Mouse (Mus musculus) lung, postnatal 14 days (tissue): ENCODE results near the gene Adamts16.
"Not testable (repeated sequence)": the region's sequence is repeated elsewhere in the genome, so short reads cannot be mapped to it uniquely, and the experiment has no call there.

Experiments used
- DNase-seq: peaks from one replicate; pipeline ENCODE4 v3.0.0; 2021

The Adamts16 gene

DNA sequence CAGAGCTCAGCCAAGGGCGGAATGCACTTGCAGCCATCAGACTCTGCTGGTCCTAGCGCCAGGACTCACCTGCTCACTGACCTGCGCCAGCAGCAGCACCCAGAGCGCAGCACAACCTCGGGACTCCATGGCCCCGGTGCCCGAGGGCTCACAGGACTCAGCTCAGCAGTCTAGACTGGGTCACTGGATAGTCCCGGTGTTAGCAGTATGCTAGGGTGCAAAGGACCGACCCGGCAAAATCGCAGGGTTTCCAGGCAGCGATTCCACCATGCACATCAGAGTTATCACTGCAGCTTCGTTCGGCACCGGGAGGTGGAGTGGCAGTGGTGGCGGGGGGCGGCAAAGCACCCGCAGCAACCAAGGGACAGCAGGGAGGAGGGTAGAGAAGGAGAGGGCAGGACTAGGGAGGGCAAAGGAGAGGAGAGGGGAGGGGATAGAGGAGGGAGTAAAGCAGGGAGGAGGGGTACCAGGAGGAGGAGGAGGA is at the start of gene Adamts16:
Adamts16 (minus strand) TSS at position 391 of the 484 bp plus-strand sequence.
- no peak for DNase-seq

DNA sequence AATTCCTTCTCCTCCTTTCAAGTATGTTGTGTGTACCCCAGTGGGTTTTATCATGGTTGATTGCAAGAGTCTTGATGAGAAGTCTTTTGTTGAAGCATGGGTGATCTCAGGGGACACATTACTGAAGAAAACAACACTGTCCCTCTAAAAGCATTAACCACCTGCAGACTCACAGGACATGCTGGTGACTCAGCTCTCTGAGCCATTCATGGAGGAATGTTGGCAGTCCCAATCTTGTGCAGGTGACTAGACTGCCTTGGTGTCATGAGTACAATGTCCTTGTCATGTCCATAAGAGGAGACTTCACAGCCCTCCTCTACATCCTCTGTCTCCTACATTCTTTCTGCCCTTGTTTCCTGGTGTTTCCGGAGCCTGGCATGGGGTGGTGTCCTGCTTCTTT is 45.5 kb upstream of the Adamts16 start:
- DNase-seq, result no peak

DNA sequence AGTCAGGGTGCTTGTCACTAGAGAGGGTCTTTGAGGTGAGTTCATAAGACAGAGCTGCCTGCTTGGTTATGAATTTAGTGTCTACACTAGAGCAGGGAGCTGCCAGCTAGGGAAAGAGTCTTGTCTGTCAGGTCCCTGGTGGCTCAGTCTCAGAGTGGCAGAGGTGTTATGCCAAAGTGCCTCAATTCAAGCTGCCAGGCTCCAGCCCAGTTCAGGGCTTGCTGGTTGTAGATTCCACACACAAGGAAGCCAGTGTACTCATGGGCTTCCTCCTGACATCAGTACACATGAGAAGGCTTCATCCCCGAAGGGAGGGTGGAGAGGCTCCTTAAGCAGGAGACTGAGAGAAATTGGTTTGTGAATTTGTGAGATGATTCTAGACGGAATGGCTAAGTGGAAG is 43.4 kb upstream of the Adamts16 start:
- no peak for DNase-seq

DNA sequence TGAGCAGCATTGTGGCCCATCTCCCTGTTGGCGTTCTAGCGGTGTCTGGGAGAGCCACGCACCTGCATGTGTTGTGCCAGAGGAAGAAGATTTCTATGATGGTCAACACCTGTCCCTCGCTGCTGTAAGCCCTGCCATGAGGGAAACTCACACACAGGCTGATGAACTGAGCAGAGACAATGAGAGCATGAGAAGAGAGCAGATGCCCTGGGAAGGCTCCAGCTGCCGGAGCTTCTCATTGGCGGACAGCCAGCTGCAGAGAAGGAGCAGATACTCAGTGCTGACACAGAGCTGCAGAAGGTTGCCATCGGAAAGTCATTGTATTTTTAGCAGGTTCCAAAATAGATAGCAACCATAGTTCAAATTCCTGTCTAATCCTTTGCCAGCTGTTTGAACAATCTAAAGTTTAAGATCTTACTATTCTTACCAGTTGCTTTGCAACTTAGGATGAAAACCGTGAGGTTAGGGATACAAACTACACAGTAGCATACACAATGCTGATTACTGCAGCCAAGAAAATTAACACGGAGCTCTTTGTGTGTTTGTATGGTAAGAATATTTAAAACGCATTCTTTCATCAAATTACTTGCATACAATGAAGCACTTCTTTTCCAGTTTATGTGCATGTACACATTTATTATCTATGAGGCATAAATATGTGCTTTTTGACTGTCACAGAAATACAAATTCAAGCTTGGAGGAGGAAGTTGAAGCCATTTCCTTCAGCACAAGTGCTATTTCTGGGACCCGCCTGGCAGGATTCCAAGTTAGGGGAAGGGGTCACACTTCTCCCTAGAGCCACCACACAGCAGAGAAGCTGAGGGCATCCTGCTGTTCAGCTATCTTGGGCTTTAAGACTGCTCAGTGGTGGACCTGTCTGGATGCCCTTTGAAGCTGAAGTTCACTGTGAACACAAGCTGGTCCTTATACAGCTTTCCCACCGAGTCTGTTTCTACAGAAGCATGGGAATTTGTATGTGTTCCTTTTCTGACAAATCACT is 42.6 kb upstream of the Adamts16 start:
- DNase-seq, result peak; percentile 30

DNA sequence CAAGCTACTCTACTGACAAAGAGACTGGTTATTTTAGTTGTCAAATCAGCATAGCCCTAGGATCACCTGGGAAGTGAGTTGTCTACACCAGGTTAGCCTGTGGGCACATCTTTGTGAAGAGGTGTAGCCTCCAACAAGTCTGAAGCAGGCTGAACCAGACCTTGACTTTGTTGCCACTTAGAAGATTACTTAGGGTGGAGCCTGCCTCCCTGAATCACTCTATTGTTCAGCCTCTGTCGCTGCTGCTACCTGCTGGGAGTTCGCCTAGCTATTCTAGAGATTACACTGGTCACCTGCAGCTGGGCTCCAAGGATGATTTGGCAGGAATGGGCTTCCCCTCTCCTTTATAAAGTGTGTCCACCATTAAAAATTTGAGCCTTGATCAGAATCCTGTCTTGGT is 38.4 kb upstream of the Adamts16 start:
- DNase-seq, result not testable (repeated sequence)

DNA sequence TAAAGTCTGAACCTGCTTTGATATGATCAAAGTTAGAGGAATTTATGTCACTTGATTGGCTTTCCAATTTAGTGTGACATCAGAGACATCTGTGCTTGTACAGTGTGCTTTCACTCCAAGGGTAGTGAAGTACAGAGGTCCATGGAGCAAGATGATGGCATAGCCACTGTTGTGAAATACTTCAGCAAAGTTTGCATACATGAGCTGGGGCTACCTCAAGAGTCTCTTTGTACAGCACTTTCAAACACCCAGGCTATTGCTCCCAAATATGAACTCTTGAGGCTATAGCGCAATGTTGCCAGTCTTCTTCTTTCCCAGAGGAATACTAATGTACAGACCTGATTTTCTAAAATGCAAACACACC is 35.9 kb upstream of the Adamts16 start:
- DNase-seq, result no peak

DNA sequence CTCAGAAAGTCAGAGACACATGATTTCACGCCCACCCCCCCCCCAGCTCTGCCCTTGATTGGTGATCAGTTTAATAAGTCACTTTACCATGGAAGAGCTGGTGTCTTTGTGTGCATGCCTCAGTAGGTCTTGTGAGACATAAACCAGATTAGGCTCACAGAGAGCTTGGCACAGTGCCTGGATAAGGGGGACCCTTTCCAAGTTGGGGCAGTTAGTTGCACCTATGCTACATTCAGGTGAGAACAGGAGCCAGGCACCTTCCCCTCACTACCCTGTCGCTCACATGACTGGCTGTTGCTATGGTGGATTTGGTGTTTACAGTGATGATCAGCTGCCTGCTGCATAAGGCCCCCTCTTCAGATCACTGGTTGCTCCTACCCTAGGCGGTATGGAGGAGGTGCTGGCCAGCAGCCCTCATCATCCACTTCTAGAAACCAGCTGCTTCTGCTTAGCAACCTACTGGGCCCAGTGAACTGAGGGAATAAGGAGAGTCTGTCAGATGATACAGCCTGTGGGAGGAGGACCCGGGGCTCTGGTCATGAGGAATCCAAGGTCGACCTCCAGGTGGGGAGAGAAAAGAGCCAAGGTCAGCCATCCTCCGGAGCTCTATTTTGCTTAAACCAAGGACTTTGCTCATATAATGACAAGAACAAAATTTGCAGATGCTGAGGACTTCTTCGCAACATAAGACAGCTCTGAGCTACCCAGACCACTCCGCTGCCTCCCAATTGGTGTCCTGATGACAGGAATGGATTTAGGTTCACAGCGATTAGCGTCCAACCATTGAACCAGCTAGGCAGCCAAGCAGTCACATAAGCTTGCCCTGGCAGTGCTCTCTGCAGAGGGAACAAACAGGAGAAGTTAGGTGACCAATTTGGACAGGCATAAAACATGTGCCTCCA is 35.3 kb upstream of the Adamts16 start:
- no peak for DNase-seq

DNA sequence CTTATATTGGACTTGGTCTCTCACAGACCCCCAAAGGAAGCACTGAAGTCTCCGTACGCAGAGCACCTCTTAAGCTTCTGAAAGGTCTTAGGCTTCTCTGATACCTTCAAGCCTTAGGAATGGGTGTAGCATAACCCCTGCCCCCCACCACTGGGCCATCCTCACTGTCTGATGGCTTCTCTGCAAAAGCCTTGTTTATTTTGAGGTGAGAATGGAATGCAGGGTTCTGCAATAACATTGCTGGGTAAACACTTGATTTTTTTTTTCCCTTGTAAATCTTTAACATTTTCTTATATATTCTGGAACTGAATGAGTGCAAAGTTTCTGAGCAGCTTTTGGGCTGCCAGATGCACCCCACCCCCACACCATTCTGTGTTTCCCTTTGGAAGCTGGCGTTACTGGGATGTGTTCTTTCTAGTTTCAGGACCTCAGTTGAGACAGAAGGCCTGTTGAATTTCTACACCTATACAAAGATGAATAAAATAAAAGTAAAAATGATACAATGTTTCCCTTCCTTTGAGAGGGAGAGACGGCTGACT is 33.9 kb upstream of the Adamts16 start:
- no peak for DNase-seq

DNA sequence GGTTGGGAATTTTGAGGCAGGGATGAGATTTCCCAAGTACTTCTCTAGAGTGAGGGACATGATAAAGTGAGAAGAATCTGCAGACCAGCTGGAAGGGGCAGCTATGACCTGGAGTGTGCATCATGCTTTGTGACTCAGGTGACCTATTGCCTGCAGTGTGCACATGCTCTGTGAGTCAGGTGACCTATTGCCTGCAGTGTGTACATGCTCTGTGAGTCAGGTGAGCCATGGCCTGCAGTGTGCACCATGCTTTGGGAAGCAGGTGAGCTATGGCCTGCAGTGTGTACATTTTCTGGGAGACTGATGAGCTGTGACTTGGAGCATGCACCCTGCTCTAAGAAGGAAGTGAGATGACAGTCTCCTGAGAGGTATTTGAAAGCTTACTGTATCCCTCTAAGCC is 33.1 kb upstream of the Adamts16 start:
- DNase-seq, result no peak

DNA sequence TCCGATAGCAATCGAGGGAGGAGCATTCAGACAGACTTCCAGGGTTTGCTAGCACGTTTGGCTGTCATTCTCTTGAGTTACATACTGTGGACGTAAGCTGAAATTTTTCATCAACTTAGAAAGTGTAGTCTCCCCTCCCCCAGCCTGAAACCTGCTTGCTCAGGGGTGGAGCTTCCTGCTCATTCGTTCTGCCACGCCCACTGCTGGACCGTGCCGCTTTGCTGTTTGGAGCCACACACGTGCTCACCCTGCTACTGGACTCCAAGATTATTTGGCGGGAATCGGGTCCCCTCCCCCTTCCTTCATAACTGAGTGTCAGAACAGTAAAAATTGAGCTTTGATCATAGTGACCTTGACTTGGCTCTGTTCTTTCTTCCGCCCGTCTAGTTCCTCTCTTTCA is 32.2 kb upstream of the Adamts16 start:
- not testable (repeated sequence) for DNase-seq

DNA sequence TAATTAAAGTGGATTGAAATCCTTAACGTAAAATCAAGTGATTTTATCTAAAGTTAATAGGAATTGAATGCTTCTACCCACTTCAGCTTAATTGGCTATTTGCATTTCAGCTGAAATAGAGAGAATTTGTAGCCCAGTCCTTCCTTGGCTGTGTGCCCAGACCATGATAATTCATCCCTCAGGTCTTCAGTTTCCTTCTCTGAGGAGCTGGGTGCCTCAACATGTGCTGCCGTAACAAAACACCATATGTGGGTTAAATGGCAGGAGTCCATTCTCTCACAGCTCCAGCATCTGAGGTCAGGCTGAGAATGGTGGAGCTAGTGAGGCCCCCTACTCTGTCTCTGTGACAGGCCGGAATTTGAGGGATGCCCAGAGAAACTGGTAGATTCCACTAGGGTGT is 29.4 kb upstream of the Adamts16 start:
- no peak for DNase-seq

DNA sequence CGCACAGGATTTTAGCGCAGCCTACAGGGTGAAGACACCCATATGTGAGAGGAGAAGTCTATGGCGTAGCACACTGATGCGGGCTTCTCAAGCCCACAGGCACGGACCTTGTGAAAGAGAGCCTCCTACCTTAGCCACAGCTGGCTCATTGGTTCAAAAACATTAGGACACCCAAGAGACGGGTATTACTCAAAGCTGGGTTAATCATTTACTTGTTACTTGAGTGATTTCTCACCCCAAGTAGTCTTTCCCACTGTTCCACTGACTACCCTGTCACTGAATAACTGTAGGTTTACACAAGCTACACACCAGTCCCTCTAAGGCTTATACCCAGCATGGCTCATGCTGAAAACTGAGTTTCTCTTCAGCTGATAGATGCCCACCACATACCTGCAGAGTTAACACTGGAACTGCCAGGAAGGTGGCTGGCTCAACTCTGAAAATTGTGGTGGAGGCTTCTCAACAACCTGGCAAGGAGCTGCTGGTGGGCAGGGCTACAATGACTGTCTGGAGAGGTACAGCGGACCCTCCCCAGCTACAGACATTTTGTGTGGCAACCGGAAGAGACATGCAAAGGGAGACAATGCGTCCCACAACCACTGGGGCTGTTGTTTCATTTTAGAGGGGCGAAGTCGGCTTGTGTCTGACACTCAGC is 25.5 kb upstream of the Adamts16 start:
- DNase-seq, result no peak

DNA sequence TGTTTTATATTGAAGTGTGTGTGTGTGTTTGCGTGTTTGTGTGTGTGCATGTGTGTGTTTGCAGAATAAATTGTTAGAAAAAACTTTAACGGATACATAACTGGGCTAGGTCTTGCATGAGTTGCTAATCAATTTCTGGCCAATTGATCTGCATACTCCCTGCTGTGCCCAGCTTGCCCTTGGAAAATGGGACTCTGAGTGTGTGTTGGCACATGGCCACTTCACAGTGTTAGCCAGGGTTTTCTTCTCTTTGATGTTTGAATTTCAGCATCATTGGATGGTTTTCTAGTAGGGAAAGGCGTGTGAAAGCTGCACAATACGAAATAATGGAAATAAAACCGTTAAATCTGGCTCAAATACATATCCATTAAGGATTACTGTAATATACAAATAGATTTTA is 24.3 kb upstream of the Adamts16 start:
- DNase-seq, result no peak

DNA sequence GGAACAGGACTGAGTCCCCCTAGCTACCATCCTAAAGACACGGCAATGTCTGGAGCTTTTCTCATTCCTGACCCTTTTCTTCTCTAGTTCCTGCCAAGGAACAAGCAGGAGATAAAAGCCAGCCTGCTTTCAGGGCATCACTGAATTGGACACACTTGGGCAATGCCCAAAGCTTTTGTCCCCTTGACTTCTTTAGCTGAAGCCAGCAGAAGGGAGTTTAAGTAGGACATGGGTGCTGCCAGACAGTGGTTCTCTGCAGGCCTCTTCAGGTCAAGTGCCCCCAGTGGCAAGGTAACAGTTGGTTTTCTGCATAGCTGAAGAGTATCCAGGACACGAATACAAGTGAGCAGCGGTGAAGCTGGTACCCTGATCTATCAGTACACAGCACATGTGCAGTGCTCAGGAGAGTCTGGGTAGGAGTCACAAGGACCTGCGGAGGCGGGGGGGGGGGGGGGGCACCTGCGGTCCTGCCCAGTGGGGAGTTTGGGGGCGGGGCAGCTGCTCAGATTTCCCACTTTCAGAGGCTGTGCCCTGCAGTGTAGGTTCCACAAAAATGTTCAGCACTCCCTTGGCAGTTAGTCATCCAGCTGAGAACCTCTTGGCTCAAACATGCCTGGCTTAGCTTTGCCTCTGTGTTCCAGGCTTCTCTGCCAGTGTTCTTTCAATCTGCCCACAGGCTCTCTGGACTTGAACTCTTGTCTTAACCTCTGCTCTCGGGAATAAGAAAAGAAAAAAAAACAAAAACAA is 20.7 kb upstream of the Adamts16 start:
- peak; percentile 6 for DNase-seq

DNA sequence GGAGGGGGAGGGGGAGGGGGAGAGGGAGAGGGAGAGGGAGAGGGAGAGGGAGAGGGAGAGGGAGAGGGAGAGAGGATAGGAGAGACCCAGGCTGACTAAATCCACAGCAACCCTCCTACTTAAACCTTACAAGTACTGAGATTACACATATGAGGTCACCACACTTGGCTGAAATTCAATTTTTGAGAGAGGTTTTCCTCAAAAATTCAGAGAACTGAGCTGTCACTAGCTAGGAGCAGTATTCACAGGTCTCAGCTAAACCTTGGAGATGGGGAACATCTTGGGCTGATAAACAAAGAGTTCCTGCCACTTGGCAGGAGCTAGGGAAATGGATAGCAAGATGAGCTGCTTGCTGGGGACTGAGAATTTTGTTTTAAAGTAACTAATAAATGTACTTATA is 12.0 kb upstream of the Adamts16 start:
- no peak for DNase-seq

DNA sequence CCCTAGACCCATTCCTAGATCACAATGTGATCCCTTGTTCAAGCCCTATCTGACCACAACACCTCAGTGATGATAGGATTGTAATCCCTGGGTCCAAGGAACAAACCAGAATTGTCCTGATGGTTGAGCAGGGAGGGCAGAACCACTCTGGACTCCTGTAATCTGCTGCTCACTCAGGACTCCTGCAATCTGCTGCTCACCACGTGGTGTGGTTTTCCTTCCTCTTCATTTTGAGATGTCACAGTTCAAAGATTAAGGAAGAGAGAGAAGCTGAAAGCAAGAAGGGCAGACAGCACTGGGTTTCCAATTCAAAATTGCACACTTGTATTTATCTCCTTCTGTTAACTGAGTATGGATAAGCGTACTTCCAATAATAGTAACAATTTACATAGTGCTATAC is 5.3 kb upstream of the Adamts16 start:
- no peak for DNase-seq

DNA sequence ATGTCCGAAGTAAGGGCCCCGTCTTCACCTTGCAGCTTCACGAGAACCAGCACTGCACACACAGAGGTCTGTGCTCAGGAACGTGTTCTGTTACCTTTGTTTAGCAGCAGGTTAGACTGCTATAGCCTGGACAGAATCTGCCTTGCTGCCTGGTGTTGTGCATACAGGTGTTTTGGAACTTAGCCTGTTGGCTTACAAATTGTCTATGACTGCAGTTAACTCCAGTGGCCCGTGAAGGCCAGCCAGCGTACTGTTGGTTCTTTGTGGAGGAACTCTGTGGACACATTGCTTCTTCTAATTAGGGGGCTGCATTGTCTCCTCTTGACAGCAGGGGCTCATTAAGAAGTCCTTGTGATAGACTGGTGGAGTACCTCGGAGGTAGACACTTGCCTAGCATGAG is 3.9 kb upstream of the Adamts16 start:
- DNase-seq, result no peak

DNA sequence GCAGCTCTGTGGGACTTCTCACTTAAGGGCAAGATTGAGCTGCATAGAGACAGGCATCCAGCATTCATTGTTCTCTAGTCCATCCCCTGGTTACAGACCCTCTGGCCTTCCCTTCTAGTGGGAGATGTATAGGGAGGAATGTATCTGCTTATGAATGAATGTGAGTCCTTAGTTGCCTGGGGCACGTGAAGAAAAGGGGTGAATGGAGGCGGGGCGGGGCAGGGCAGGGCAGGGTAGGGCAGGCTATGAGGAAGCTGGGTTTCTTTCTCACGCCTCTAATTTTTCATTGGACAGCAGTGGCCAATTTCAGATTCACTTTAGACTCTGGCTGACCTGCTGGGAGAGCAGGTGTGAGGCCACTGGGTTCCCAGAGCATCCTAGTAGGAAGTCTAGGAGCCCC is 515 bp upstream of the Adamts16 start:
- no peak for DNase-seq

DNA sequence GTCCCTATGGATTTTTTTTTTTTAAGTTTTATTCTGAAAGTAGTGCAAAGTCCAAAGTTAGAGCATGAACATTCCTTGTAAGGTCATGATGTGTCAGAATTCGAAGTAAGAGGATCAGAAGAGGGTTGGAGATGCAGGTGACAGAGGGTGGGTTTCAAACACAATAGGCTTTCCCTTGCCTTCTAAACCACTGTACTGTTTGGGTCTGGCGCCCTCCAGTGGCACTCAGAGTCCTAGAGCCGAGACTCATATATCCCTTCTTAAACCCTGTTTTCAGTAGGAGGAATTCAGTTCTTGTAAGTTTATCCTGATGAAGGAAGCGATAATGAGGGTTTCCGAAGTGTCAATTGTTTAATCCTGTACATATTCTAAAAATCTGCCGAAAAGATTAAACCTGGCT is 1.4 kb downstream of the Adamts16 start:
- peak; percentile 73 for DNase-seq

DNA sequence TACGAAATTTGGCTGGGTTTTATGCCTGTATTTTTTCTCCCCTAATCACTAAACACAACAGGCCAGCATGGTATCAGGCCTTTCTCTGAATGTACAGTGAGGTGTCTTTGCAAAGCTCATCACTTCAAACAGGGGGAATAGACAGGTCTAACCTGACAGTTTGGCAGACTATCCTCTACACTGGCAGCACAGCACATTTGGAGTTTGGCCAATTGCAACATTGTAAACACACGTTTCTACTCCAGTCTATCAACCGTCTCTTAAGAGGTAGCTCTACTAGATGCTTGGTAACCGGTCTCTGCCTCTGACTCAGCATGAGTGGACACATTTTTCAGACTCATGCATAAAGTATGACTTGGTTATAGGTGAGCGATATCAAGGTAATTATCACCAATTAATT is 4.0 kb downstream of the Adamts16 start:
- DNase-seq, result no peak

DNA sequence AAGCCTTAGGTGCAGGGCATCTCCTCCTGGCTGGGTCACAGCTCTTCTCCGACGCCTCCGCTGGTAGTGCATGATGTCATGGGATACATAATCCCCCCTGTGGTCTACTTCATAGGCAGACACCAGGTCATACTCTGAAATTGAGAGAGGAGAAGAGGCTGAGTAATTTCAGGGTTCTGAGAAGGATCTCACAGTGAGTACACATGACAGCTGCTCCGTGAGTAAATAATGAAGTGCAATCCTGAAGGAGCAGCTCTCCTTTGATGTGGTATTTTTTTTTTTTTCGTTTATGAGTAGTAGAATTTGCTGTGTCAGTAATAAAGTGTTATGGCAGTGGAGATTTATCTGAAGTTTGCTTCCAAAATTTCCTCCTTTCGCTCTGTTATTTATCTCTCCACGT is 5.4 kb downstream of the Adamts16 start:
- DNase-seq, result no peak

DNA sequence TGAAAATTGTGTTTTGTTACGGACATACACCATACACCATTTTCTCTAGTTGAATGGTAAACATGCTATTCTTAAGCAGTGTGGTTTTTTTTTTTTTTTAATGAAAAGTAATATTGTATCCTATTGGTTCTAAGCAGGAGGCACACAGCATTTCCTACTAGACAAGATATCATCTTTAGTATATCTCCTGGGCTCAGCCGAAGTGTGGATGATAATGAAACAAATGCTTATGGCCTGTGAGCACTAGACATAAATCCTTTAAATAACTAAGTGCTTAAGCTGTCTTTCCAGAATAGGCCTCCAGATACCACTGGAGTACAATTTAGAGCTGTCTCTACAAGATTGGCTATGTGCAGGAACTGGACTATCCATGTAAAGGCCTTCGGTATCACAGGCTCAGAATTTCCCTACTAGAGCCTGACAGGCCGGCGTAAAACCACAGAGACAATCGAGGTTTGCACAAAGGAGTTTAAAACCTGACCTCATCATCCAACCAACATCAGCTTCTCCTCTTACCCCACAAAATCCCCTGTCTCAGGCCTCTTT is 8.9 kb downstream of the Adamts16 start:
- no peak for DNase-seq
